Mouse (Mus musculus) cortical plate, adult 2 months (tissue): ENCODE results near the gene Ypel2.

Experiments used
- CTCF ChIP-seq: fragments of 200-500 bp; IDR thresholded peaks from 2 replicates; pipeline ENCODE4 v1.5.1; 2011; ENCODE audit warnings: mild to moderate bottlenecking, control low read depth, low read length; ENCODE audit not compliant: insufficient read depth; ENCODE audit errors: extremely low read depth
- POLR2A ChIP-seq: fragments of 200-500 bp; IDR thresholded peaks from 2 replicates; pipeline ENCODE4 v1.6.1; 2011; ENCODE audit warnings: mild to moderate bottlenecking, low read length, control low read depth; ENCODE audit not compliant: insufficient read depth; ENCODE audit errors: extremely low read depth

DNA sequence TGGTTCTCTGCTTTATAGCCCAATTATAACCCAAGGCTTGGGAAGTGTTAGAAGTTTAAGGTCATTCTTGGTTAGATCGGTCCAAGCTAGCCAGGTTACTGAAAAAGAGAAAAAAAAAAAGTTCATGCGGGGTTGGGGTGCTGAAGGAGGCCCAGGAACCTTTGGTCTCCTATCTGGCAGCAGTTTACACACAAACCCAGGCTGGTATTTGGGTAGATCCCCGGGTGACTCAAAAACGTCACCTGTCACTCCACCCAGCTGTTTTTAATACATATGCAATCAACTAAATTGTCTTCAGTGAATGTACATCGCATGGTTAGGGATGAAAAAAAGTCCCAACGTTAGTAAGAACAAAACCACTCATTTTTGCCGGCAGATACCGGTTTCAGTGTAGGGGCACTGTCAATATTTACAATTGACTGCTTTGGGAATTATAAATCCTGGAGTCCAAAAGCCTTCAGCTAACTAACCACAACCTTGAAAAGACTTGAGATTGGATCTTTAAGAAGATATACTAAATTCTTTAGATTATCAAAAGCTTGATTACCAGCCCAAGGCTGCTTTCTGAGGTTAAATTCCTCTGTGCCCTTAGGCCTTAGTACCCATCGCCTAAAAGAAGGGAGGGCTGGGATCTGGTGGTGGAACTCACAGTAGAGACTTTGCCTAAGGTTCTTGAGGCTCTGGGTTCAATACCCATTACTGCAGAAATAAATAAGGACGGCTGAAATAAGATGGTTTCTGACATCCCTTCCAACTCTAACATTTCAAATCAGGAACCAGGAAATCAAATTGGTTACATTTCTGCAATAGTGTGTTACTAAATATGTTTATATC, 1.5 kb upstream of the Ypel2 start:
- TF ChIP-seq POLR2A (no peak), CTCF (no peak)
